Mouse (Mus musculus) C2C12 (cell line): ENCODE measurements at regions not wholly inside any gene's neighbourhood (a gene's known extent, or its start where the extent isn't known, plus 50 kb on each side); places are given as distances from the start of the nearest gene placed in this dataset.

ENCODE experiments used
- H3K27me3 ChIP-seq: one replicate; pipeline ENCODE4 v1.6.1; 2011; ENCODE audit not compliant: control insufficient read depth, insufficient read depth, insufficient read length
- H3K36me3 ChIP-seq: one replicate; pipeline ENCODE4 v1.6.1; 2011; ENCODE audit not compliant: control insufficient read depth, insufficient read depth
- H3K4me3 ChIP-seq: one replicate; pipeline ENCODE4 v1.5.1; 2011; ENCODE audit warnings: mild to moderate bottlenecking, control low read depth; ENCODE audit not compliant: poor library complexity, insufficient read depth, severe bottlenecking
- H3K79me2 ChIP-seq: one replicate; pipeline ENCODE4 v1.6.1; 2011; ENCODE audit not compliant: control insufficient read depth, insufficient read depth
- H3K79me3 ChIP-seq: one replicate; pipeline ENCODE4 v1.6.1; 2011; ENCODE audit warnings: low read depth, control low read depth
- H3ac ChIP-seq: one replicate; pipeline ENCODE3; 2011; ENCODE audit warnings: low read depth; ENCODE audit not compliant: control insufficient read depth, insufficient read length
- CEBPB ChIP-seq: IDR thresholded peaks from one replicate; pipeline ENCODE4 v1.6.1; 2011; ENCODE audit warnings: low read depth, mild to moderate bottlenecking, control low read depth, moderate library complexity
- CTCF ChIP-seq: IDR thresholded peaks from one replicate; pipeline ENCODE4 v1.5.1; 2011; ENCODE audit not compliant: control insufficient read depth, insufficient read depth, insufficient read length
- FOSL1 ChIP-seq: IDR thresholded peaks from one replicate; pipeline ENCODE4 v1.8.0; 2011; ENCODE audit warnings: mild to moderate bottlenecking, low read length; ENCODE audit not compliant: poor library complexity, insufficient read depth, severe bottlenecking
- MAX ChIP-seq: IDR thresholded peaks from one replicate; pipeline ENCODE4 v1.6.1; 2011; ENCODE audit warnings: mild to moderate bottlenecking, control low read depth
- MYOD1 ChIP-seq: IDR thresholded peaks from one replicate; pipeline ENCODE4 v1.6.1; 2011; ENCODE audit warnings: low read depth; ENCODE audit not compliant: control insufficient read depth, insufficient read length
- MYOG ChIP-seq: IDR thresholded peaks from one replicate; pipeline ENCODE4 v1.6.1; 2011; ENCODE audit not compliant: control insufficient read depth, insufficient read length; ENCODE audit errors: extremely low read depth
- USF1 ChIP-seq: IDR thresholded peaks from one replicate; pipeline ENCODE4 v1.6.1; 2011; ENCODE audit warnings: low read depth, mild to moderate bottlenecking, control low read depth, moderate library complexity

DNA sequence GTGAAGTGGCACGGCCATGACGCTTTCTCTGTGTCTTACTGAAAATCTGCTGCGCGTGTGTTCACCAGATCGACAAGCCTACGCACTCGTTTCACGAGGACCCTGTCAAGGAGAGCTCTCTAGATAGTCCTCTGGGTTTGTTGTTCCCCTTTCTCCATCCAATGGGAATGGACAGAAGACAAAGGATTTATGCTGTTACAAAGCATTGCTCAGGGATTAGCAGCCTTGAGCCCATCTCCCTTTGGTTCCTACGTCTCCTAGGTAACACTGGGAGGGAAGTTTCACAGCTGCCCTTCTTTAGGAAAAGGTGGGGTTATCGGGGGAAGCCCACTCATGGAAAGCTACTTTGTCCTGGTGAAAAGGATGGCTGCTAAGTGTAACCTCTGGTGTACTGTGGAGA, 212.7 kb upstream of the Tbc1d5 start:
- no peak overlapping the region for H3ac ChIP-seq
- H3K4me3 ChIP-seq, result no peak overlapping the region
- H3K27me3 ChIP-seq, result no peaks in the 10 kb centered on the region
- H3K79me3 ChIP-seq, result no peaks in the 10 kb centered on the region
- no peak for TF ChIP-seq FOSL1
- no peaks in the 10 kb centered on the region for H3K79me2 ChIP-seq
- no peaks in the 10 kb centered on the region for H3K36me3 ChIP-seq

DNA sequence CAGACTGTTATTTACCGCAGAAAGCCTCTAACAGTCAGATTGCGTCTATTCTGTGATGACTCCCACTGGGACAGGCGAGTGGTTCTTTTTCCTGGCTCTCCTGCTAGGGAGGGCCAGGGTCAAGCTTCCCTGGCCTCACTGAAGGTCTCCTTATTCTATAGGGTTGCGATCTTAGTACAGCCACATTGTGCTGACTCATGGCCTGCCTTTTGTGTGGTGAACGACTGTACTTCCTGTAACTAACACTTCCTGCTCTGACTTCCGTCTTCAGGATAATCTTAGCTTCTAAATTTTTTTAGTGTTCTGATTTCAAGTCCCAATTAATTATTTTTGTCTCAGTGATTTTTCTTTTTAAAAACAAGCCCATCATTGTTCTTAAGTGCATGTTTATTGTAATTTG, 203.4 kb upstream of the Tbc1d5 start:
- Histone ChIP-seq H3ac (no peak overlapping the region), H3K27me3 (no peaks in the 10 kb centered on the region), H3K4me3 (no peak overlapping the region), H3K79me3 (no peaks in the 10 kb centered on the region), H3K79me2 (no peaks in the 10 kb centered on the region), H3K36me3 (no peaks in the 10 kb centered on the region)
- TF ChIP-seq CTCF (no peak), MAX (no peak), USF1 (no peak), MYOG (no peak), MYOD1 (no peak), CEBPB (no peak), FOSL1 (no peak)

DNA sequence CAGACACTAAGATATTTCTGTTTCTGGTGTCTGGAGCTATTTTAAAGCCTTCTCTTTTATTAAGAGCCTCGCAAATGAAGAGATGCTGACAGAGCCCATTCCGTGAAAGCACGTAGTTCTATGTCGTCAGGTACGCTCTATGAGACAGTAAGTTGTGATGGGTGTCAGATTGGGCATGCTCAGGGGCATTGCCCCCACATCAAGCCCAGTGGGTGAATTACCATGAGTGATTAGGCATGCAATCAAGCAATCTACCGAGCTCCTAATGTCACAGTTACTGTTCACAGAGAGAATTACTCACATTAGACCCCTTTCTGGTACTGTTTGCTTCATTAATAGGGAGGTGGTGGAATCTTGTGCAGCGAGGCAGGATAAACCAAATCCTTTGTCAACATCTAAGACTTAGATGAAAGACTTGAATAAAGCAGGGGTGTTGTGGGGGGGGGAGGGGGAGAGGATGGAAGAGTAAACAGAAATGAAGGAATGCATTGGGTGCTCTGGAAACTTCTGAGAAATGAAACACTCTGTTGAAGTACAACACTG, 192.9 kb upstream of the Tbc1d5 start:
- Histone ChIP-seq H3K27me3 (no peaks in the 10 kb centered on the region), H3K36me3 (no peaks in the 10 kb centered on the region)

DNA sequence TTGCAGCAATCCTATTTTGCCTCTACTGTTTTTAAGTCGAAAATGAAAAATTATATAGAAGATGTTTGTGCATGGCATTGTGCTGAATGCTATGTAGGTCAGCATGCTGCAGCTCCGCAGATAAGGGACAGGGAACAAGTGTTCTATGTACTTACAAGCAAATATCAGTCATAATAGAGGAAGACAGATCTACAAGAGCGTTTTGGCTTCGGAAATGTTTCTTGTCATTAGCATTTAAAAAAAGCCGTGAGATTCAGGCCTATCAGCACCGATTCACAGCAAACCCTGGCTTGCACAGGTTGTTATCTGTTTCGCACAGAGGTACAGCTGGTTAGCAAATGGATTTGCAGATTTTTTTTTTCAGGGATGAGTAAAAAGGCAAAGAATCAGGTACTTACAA, 191.8 kb upstream of the Tbc1d5 start:
- Histone ChIP-seq H3K4me3 (no peak overlapping the region), H3K79me2 (no peaks in the 10 kb centered on the region), H3K27me3 (no peaks in the 10 kb centered on the region), H3ac (no peak overlapping the region), H3K36me3 (no peaks in the 10 kb centered on the region), H3K79me3 (no peaks in the 10 kb centered on the region)
- TF ChIP-seq MYOG (no peak), FOSL1 (no peak), CTCF (no peak), CEBPB (no peak), MYOD1 (no peak), MAX (no peak), USF1 (no peak)

More for the DNA sequence above, 192.9 kb upstream of the Tbc1d5 start:
- Histone ChIP-seq H3K79me3 (no peaks in the 10 kb centered on the region), H3K4me3 (no peak overlapping the region), H3K79me2 (no peaks in the 10 kb centered on the region), H3ac (no peak overlapping the region)
- TF ChIP-seq CTCF (no peak), MYOG (no peak), CEBPB (no peak), MYOD1 (no peak), USF1 (no peak), FOSL1 (no peak), MAX (no peak)

DNA sequence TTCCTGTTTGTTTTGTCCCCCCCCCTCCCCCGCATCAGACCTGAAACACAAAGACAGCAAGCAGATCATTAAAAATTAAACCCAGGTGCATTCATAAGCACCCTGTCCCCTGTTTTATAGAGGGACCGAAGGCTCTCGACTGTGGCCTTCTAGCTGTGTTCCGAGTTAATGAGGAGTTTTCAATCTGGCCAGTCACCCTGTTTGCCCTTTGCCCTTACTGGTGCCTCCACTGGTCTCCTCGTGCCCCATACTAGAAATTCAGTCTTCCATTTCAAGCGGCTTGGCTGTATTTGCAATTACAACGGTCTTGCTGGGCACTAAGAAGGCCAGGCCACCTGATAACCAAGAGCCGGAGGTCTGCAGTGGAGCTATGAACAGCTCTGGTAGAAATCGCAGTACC, 190.9 kb upstream of the Tbc1d5 start:
- H3K27me3 ChIP-seq, result no peaks in the 10 kb centered on the region
- H3K4me3 ChIP-seq, result no peak overlapping the region
- no peaks in the 10 kb centered on the region for H3K79me2 ChIP-seq
- no peaks in the 10 kb centered on the region for H3K79me3 ChIP-seq
- H3K36me3 ChIP-seq, result no peaks in the 10 kb centered on the region
- no peak overlapping the region for H3ac ChIP-seq
- TF ChIP-seq MAX, result no peak
- TF ChIP-seq FOSL1, result no peak
- no peak for TF ChIP-seq CEBPB
- TF ChIP-seq MYOG, result no peak
- no peak for TF ChIP-seq CTCF
- TF ChIP-seq USF1, result no peak
- no peak for TF ChIP-seq MYOD1

DNA sequence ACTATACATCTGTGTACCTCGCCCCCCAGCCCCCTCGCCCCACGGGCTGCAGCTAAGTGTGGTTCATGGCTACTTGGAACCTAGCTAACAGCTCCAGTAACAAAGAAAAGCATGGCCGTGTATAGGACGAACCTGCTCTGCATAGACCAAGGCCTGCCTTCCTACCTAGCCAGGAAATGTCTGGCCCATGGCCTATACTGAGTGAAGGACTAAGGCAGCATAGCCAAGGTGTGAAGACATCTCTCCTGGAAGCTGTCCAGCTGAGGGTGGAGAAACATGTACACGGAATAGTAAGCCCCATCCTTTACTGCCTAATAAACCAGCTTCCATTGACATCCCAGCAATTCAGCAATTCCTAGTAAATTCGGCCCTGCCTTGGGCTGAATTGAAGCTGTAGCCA, 183.6 kb upstream of the Tbc1d5 start:
- Histone ChIP-seq H3K36me3 (no peaks in the 10 kb centered on the region), H3K79me3 (no peaks in the 10 kb centered on the region), H3K27me3 (no peaks in the 10 kb centered on the region), H3K4me3 (no peak overlapping the region), H3ac (no peak overlapping the region), H3K79me2 (no peaks in the 10 kb centered on the region)
- TF ChIP-seq FOSL1, result no peak
- no peak for TF ChIP-seq CTCF
- TF ChIP-seq CEBPB, result no peak
- TF ChIP-seq MAX, result no peak
- no peak for TF ChIP-seq USF1
- TF ChIP-seq MYOG, result no peak
- TF ChIP-seq MYOD1, result no peak
